Mouse (Mus musculus) left cerebral cortex, postnatal 4 days (tissue): ENCODE measurements at regions not wholly inside any gene's neighbourhood (a gene's known extent, or its start where the extent isn't known, plus 50 kb on each side); places are given as distances from the start of the nearest gene placed in this dataset.

Experiments used
- DNase-seq: peaks from one replicate; pipeline ENCODE4 v3.0.0-alpha.2; 2022
- intact Hi-C: fragments of 180-260 bp; cut with DNase I; formaldehyde crosslinking; loops from one replicate; pipeline ENCODE4 v1.15.1; 2025

DNA sequence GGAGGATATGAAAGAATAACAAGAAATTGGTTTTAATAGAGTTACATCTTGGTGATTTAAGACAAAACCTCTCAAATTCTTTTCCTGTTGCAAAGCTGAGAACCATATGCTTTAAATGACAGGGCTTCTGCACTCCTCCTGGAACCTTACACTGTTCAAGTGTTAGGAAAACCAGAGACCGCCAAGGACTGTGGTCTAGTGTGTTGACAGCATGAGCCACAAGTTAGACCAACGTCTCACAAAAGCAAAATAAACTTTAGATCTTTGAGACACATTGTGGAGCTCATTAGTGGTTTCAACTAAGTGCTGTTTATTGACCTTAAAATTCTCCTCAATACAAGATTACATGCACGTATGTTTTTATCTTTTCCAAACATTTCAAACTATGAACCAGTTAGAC is 402.9 kb upstream of the Kif18a start:
- no peak for DNase-seq
- intact Hi-C loops, result loop anchor here (10.0 kb wide), 1 partner anchor 817 kb away; no protein-coding TSS in a partner anchor

DNA sequence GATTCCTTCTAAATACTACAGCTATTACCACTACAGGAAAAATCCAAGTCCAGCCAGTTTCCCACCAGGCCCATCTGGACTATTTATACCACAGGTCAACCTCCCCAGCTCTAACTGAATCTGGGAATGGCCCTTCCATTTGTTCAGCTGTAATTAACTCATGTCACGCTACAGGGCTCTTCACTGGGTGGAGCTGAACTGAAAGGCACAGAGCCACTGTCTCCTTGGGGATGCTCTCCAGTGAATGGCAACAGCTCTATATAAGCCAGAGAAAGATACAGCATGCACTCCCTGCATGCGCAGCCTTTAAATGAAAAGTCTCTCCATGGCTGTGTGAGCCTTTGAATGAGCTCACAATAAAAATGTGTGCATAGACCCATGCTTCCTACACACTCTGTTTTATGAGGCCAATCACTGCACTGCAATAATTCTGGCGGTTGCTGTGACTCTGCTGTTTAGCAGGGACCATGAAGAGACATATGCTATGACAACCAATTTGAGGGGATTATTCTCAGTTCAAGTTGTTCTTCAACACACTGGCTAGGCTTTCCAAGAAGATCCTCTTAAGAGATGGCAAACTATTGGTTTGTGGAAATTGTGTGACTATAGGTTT is 376.3 kb upstream of the Kif18a start:
- DNase-seq, result peak; percentile 21
- intact Hi-C loops, result no loop called here

DNA sequence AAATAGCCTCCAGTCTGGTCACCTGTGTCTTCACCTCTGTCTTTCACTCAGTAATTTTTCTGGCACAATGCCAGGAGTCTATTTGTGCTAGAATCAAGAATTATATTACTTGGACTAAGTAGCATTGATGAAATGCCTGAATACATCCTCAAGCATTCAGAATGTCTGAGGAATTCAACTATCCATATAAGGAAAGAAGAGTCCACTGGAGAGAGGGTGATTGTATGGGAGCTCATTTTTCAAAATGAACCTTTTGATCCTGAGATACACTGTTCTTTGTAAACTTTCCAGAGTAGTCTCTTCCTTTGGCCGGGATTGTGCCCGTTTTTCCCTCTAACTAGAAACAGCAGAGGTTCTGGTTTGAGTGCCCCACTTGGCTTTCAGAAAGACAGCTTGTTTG is 367.0 kb upstream of the Kif18a start:
- intact Hi-C loops, result no loop called here
- no peak for DNase-seq

DNA sequence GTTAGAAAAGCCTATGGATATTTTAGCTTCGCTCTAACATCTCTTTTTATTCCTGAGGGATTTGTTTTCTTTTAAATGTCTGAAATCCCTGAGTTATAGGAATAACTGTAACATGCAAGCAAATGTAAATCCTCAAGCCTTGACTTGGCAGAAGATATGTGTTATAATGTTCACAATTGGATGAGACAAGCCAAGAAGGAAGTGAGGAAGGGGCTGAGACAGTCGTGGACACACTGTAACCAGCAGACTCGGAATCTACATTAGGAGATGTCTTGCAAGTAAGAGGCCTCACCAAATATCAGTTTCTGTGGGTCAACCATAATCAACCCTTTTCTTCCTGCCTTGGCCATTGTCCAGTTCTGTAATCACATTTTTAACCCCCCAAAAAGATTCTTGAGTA is 366.6 kb upstream of the Kif18a start:
- intact Hi-C loops, result no loop called here
- DNase-seq, result no peak

- no peak for DNase-seq
- intact Hi-C loops, result no loop called here
These were observed 361.0 kb upstream of the Kif18a start for GRCm38 (mm10) chr2:108919500-108920045.

DNA sequence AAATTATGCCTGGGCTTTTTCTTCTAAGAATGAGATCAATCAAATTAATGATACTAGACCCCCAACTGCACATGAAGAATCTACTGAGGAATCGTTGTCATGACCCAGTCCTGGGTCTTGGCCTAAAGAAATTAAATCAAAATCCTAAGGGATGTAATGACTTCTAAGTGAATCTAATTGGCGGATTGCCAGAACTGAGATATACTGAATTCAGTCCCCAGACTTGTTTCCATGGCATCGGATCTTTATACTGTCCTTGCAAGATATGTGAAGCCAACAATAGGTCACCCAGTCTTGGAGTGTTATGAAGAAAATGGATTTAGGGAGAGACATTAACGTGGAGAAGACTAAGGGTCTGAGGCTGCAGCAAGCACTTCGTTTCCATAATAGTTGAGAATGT is 360.4 kb upstream of the Kif18a start:
- intact Hi-C loops, result no loop called here
- DNase-seq, result no peak

DNA sequence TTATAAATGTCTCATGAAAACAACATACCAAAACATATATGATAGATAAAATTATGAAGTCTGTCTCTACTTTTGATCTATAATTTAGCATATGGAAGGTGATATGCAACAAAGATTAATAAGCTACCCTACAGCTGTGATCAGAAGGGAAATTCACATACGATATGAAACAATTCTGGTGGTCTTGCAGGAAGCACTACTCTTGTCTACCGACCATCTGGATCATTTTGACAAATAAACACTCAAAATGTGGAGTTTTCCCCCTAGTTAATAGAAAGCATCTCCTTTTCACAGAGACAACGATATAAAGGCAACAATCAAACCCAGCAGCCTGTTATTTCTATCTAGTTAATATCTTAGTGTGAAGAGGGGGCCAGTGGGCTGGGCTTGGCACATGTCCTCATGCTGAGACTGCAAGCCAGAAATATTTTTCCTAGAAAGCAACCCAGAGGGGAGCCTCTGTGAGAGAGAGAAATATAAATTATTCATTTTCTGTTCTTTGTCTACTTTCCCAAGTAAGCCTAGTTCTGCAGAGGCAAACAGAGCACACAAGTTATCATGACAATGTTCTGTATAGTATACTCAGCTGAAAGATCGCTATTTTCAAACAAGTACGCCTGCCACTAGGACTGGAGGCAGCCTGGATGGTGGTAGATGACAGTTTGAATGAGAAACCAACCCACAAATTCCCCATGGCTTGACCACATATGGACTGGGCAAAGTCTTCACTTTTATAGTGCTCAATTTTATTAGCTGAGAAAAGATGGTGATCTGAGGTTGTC is 344.4 kb upstream of the Kif18a start:
- DNase-seq, result peak; percentile 21
- intact Hi-C loops, result no loop called here

DNA sequence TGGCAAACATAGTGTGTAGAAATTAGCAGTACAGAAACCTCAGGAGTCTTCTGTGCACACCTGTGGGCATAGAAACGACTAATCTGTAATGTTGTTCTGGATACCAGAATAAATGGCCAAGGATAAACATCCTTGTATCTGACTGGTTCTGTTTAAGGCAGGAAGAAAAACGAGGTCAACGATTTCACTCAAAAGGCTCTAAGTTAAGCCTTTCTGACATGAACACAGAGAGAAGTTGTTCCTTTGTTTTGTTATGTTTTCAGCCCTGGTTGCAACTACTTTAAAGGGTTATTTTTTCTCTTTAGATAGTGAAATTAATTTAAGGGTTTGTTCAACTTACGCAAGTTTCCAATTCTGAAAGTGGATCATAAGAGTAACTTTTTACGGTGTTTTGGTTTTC is 299.6 kb upstream of the Kif18a start:
- intact Hi-C loops, result no loop called here

DNA sequence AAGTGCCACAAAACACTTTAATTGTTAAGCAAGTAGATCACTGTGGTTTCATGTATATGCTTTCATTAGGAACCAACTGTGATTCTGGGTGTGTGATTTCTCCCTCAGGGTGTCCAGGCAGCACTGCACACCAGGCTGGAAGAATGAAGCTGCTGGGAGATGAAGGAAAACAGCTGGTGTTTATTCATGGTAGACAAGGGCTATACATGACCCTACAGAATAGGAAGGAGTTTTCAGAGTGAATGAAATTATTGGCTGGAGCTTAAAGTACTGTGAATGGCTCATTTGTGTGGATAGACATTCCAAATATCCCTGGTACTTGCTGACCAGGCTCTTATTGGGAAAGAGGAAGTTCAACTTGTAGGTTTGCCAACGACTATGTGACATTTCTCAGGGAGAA is 264.3 kb upstream of the Kif18a start:
- no peak for DNase-seq
- intact Hi-C loops, result no loop called here

More for the DNA sequence above, 299.6 kb upstream of the Kif18a start:
- no peak for DNase-seq

DNA sequence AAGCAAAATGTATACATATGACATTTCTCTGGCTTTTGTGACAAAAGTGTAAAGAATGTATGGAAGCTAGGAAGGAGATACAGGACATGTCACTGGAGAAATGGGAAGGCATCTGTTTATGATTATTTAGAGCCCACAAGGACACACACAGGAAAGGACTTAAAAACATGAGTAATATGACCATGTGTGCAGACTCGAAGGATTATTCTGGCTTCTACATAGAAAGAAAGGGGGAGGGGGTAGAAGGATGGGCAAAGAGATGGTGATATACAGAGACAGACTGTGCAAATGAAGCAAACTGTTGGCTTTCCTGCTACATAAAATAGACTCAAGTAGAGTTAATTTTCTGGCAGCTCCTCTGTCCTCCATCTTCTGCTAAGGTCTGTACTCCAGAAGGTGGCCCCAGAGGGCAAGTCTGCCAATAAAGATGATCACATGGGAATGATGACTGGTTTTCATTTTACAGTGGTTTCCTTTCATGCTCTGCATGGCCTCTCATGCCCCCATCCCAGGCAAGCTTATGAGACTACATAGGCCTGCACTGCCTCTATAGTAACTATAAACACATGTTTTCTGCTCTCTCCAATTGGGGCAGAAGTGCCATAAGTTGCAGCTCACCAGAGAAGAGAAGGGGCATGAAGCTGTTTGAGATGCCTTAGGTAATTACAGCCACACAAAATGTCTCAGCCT is 263.4 kb upstream of the Kif18a start:
- intact Hi-C loops, result no loop called here
- DNase-seq, result no peak

- intact Hi-C loops, result no loop called here
These were observed 242.3 kb upstream of the Kif18a start for GRCm38 (mm10) chr2:109038131-109038695.

More at GRCm38 (mm10) chr2:109038131-109038695, 242.3 kb upstream of the Kif18a start:
- DNase-seq, result no peak
